Mouse (Mus musculus): ENCODE data around the gene Ppp1r27. TPM values are rescaled to one million over a fixed set of nuclear protein-coding genes. Genes with fewer than 3 reads are reported as not detected.
A peak's percentile ranks its signal among the peaks of the same experiment; 100 is the strongest.
"Not testable (repeated sequence)": the region's sequence is repeated elsewhere in the genome, so short reads cannot be mapped to it uniquely, and the experiment has no call there.

Ppp1r27 gene
- 0.65 and 1.7 TPM in 2 replicates for polyA plus RNA-seq (2015; fragmentation: Nextera tagmentation; extraction: Ambion mirVana)

GRCm38 (mm10) chr11:120550810-120551440 is at the start of gene Ppp1r27:
TSS of gene Ppp1r27 (minus strand) at chr11:120551132.
- H3K27ac ChIP-seq = peak within 1 kb of the TSS; percentile 96; the same call in 1 of the 2 replicates
- 91% methylated on average over 28 of the region's 28 CpGs for WGBS
- H3K4me3 ChIP-seq = peak within 1 kb of the TSS; percentile 95
- ATAC-seq (ENCODE audit: borderline replicate concordance, extremely low read depth, low FRiP score, low TSS enrichment) = no peak
- H3K4me2 ChIP-seq = peak within 1 kb of the TSS; percentile 89
- no peaks in the 10 kb centered on the region for H3K9me3 ChIP-seq
- peak within 1 kb of the TSS; percentile 99 for H3K9ac ChIP-seq
- peaks cover 27% of the 10 kb centered on the region for H3K4me1 ChIP-seq
- no peaks in the 10 kb centered on the region for H3K36me3 ChIP-seq
- no peaks in the 10 kb centered on the region for H3K27me3 ChIP-seq

GRCm38 (mm10) chr11:120600716-120601115 is 49.8 kb upstream of the Ppp1r27 start:
- 92% methylated on average over 3 of the region's 3 CpGs for WGBS
- H3K36me3 ChIP-seq = peaks cover 61% of the 10 kb centered on the region
- H3K27me3 ChIP-seq = no peaks in the 10 kb centered on the region
- no peak overlapping the region for H3K4me2 ChIP-seq
- no peak overlapping the region for H3K4me3 ChIP-seq
- H3K27ac ChIP-seq = no peak overlapping the region
- ATAC-seq (ENCODE audit: borderline replicate concordance, extremely low read depth, low FRiP score, low TSS enrichment) = no peak
- no peaks in the 10 kb centered on the region for H3K9me3 ChIP-seq
- H3K4me1 ChIP-seq = peaks cover 24% of the 10 kb centered on the region
- H3K9ac ChIP-seq = no peak overlapping the region

- no peak for ATAC-seq (ENCODE audit: borderline replicate concordance, extremely low read depth, low FRiP score, low TSS enrichment)
- Histone ChIP-seq H3K36me3 (peaks cover 59% of the 10 kb centered on the region), H3K4me3 (peak overlapping the region; percentile 91), H3K27ac (peak overlapping the region; percentile 85), H3K27me3 (no peaks in the 10 kb centered on the region), H3K9me3 (no peaks in the 10 kb centered on the region), H3K9ac (peak overlapping the region; percentile 57), H3K4me1 (peaks cover 24% of the 10 kb centered on the region), H3K4me2 (peak overlapping the region; percentile 84)
- WGBS = 34% methylated on average over 17 of the region's 17 CpGs
Measured at GRCm38 (mm10) chr11:120598990-120599549, 48.1 kb upstream of the Ppp1r27 start.

GRCm38 (mm10) chr11:120598283-120598989 is 47.5 kb upstream of the Ppp1r27 start, which contains the start of the genes Alyref and Anapc11:
TSS of gene Alyref (minus strand) at chr11:120598365.
TSS of gene Anapc11 (plus strand) at chr11:120598421.
- Histone ChIP-seq H3K27ac (peak within 1 kb of the TSS; percentile 89), H3K4me1 (peaks cover 24% of the 10 kb centered on the region), H3K9me3 (no peaks in the 10 kb centered on the region), H3K4me3 (peak within 1 kb of the TSS; percentile 91), H3K36me3 (peaks cover 59% of the 10 kb centered on the region), H3K9ac (peak within 1 kb of the TSS; percentile 97), H3K4me2 (peak within 1 kb of the TSS; percentile 91), H3K27me3 (no peaks in the 10 kb centered on the region)
- peak; percentile 97 for ATAC-seq (ENCODE audit: borderline replicate concordance, extremely low read depth, low FRiP score, low TSS enrichment)
- WGBS = under 1% methylated on average over 88 of the region's 88 CpGs

- peak; percentile 50; the same call in 1 of the 2 replicates for ATAC-seq (ENCODE audit: borderline replicate concordance, extremely low read depth, low FRiP score, low TSS enrichment)
- Histone ChIP-seq H3K27ac (peak overlapping the region; percentile 89), H3K36me3 (peaks cover 61% of the 10 kb centered on the region), H3K27me3 (no peaks in the 10 kb centered on the region), H3K4me2 (peak overlapping the region; percentile 91), H3K9me3 (no peaks in the 10 kb centered on the region), H3K4me1 (peaks cover 24% of the 10 kb centered on the region), H3K4me3 (peak overlapping the region; percentile 91), H3K9ac (peak overlapping the region; percentile 97)
- WGBS = 2% methylated on average over 99 of the region's 99 CpGs
Measured at GRCm38 (mm10) chr11:120597240-120598235, 46.6 kb upstream of the Ppp1r27 start.

DNA sequence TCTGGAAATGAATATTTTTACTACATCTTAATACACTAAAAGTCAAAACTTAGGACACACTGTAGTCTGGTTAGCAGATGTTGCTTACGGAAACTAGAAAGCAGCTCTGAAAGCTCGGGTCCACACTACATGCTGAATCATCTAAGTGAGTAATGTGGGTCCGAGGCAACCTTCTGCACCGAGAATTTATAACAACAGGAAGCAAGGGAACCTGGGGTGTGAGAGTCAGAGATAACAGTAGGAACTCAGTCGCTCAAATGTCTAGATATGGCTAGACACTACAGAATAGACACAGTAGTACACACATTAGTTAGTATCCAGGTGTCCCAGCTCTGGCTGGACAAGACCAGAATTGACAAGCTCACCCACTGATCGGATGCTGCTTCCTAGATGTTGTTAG is 37.6 kb upstream of the Ppp1r27 start:
- Histone ChIP-seq H3K27me3 (no peaks in the 10 kb centered on the region), H3K9ac (no peak overlapping the region), H3K36me3 (peaks cover 95% of the 10 kb centered on the region), H3K27ac (no peak overlapping the region), H3K4me3 (no peak overlapping the region), H3K9me3 (no peaks in the 10 kb centered on the region), H3K4me1 (no peaks in the 10 kb centered on the region), H3K4me2 (no peak overlapping the region)
- no peak for ATAC-seq (ENCODE audit: borderline replicate concordance, extremely low read depth, low FRiP score, low TSS enrichment)
- 89% methylated on average over 6 of the region's 6 CpGs for WGBS

GRCm38 (mm10) chr11:120583937-120584336 is 33.0 kb upstream of the Ppp1r27 start:
- no peak for ATAC-seq (ENCODE audit: borderline replicate concordance, extremely low read depth, low FRiP score, low TSS enrichment)
- Histone ChIP-seq H3K36me3 (peaks cover 60% of the 10 kb centered on the region), H3K27ac (no peak overlapping the region), H3K4me1 (peaks cover 26% of the 10 kb centered on the region), H3K9ac (no peak overlapping the region), H3K9me3 (no peaks in the 10 kb centered on the region), H3K4me2 (no peak overlapping the region), H3K4me3 (no peak overlapping the region), H3K27me3 (no peaks in the 10 kb centered on the region)
- 87% methylated on average over 1 of the region's 1 CpGs for WGBS

DNA sequence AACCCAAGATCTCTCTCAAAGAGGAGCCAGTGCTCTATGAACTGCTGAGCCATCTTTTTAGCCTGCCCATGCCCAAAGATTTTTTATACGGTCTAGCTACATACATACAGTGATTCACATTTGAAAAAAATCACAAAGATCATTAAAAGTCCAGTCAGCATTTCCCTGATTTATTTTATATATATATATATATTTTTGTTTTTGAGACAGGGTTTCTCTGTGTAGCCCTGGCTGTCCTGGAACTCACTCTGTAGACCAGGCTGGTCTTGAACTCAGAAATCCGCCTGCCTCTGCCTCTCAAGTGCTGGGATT is 32.0 kb upstream of the Ppp1r27 start:
- peaks cover 60% of the 10 kb centered on the region for H3K36me3 ChIP-seq
- not testable (repeated sequence) for H3K27ac ChIP-seq

DNA sequence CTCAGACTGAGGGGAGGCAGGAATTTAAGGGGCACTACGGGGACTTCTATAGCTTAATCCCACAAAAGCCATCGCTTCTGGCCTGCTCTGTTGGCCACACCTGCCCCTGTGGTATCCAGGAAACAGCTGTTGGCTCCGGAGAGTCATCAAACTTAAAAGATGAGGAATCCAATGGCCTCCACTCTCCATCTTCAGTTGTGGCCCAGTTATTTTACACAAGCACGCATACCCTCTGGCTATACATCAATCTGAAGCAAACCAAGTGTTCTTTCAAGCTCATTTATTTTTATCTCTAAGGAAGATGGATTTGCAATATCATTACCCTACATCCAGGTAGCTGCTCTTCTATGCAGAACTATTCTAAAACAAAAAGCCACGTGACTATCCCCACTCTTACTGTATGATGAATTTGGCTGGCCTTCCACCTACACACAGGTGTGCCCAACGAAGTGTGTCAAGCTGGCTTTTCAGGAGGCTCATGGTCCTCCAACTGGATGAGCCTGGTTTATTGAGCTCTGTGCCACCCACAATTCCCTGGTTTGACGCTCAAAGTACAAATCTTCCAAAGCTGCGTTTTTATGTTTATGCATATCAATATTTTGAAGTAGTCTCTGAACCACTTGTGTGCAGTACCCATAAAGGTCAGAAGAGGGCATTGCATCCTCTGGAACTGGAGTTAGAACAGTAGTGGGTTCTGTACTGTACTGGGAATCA is 31.5 kb upstream of the Ppp1r27 start:
- H3K27me3 ChIP-seq = no peaks in the 10 kb centered on the region
- H3K9ac ChIP-seq = peak overlapping the region; percentile 86
- H3K4me2 ChIP-seq = peak overlapping the region; percentile 89
- WGBS = 63% methylated on average over 8 of the region's 8 CpGs
- peaks cover 60% of the 10 kb centered on the region for H3K36me3 ChIP-seq
- H3K4me3 ChIP-seq = peak overlapping the region; percentile 83
- peaks cover 30% of the 10 kb centered on the region for H3K4me1 ChIP-seq
- H3K27ac ChIP-seq = peak overlapping the region; percentile 94
- no peak for ATAC-seq (ENCODE audit: borderline replicate concordance, extremely low read depth, low FRiP score, low TSS enrichment)
- H3K9me3 ChIP-seq = no peaks in the 10 kb centered on the region

More for the DNA sequence above, 32.0 kb upstream of the Ppp1r27 start:
- 94% methylated on average over 2 of the region's 2 CpGs for WGBS
- H3K9ac ChIP-seq; H3K9me3 ChIP-seq; ATAC-seq (ENCODE audit: borderline replicate concordance, extremely low read depth, low FRiP score, low TSS enrichment); H3K4me2 ChIP-seq; H3K4me3 ChIP-seq; H3K27me3 ChIP-seq: not testable (repeated sequence)
- H3K4me1 ChIP-seq = peaks cover 30% of the 10 kb centered on the region

DNA sequence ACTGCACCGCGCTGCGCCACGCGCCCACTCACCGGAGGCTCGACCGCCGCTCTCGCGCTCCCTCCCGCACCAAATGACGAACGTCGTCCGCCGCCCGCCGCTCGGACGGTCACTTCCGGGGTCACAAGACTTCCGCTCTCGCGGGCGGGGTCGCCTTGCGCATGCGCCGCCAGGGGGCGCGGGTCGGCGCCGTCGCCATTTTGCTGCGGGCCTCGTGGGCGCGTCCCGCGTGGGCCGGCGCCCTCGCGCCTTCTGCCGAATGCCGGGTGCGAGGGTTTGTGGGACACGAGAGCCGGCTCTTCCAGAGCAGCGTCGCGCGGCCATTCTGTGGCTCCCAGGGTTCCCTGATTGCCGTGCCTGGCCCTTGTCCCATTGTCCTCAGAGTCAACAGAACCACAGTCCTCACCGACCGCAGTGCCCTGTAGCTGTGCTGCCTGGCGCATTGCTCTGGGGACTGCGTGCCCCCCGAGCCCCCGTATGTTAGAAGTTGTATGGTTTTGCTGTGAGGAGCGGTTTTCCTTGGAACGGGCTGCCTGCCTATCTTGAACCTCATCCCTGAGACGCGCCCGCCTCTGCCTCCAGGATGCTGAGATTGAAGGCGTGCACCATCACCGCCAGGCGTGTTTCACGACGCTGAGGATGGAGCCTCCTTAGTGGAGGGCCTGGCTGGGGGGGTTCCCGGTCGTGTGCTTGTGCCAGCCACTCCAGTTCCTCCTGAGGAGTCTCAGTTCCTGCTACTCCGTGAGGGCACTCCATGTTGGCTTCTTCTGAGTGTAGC is 30.7 kb upstream of the Ppp1r27 start, which contains the start of gene Arhgdia:
Gene Arhgdia (minus strand): TSS at position 135 of the 778 bp plus-strand sequence.
- WGBS = 5% methylated on average over 69 of the region's 75 CpGs
- H3K36me3 ChIP-seq = peaks cover 57% of the 10 kb centered on the region
- ATAC-seq (ENCODE audit: borderline replicate concordance, extremely low read depth, low FRiP score, low TSS enrichment) = peak; percentile 71

More for the DNA sequence above, 30.7 kb upstream of the Ppp1r27 start, which contains the start of gene Arhgdia:
- Histone ChIP-seq H3K27ac (peak within 1 kb of the TSS; percentile 94), H3K9me3 (no peaks in the 10 kb centered on the region), H3K27me3 (no peaks in the 10 kb centered on the region), H3K9ac (peak within 1 kb of the TSS; percentile 86), H3K4me3 (peak within 1 kb of the TSS; percentile 83), H3K4me2 (peak within 1 kb of the TSS; percentile 89), H3K4me1 (peaks cover 30% of the 10 kb centered on the region)

All from lung, embryonic 15.5 days (tissue).